Mouse (Mus musculus) thymus, adult 2 months (tissue): Measurements from ENCODE around the gene Cped1.

Experiments used
- CTCF ChIP-seq: fragments of 200-500 bp; IDR thresholded peaks from 2 replicates; pipeline ENCODE4 v1.5.1; 2012; ENCODE audit warnings: mild to moderate bottlenecking, control low read depth, low read length, moderate library complexity, borderline replicate concordance; ENCODE audit not compliant: control insufficient read depth, poor library complexity, insufficient read depth; ENCODE audit errors: extremely low read depth
- POLR2A ChIP-seq: fragments of 200-500 bp; IDR thresholded peaks from 2 replicates; pipeline ENCODE4 v1.6.1; 2012; ENCODE audit warnings: mild to moderate bottlenecking, low read length, control low read depth, moderate library complexity; ENCODE audit not compliant: control insufficient read depth, poor library complexity, insufficient read depth; ENCODE audit errors: extremely low read depth

- TF ChIP-seq POLR2A = no peak
- no peak for TF ChIP-seq CTCF
Observed at GRCm38 (mm10) chr6:22297028-22297427, 311.3 kb downstream of the Cped1 start.
